ENCODE assay signal across 8 mouse cellular contexts in the genomic region with DNA sequence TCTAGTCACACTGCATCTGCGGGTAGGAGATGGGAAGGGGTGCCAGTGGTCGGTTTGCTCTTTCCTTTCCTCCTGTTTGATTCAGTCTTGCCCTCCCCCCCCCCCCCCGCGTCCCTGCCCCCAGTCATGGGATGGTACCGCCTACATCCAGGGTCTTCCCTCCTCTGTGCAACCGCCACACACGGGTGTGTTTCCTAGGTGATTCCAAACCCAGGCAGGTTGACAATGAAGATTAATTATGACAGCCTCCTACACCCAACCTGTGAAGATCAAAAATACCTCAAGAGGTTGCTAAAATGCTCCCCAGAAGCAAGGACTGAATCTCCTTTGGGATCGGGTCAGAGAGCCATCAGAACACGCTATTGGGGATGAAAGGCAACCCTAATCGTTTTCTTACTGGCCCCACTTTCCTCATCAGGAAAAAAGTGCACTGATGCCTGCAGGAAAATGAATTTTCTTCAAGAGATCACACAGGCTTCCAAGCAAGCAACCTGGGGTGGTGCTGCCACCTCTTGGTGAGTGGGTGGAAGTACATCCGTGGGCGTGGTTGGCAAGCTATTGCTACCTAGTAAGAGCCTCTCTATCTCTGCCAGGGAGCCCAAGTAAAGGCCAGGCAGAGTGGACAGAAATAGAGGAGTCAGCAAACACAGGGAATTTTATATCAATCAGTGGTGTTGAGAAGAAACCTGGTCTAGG. TPM values are rescaled to one million over a fixed set of nuclear protein-coding genes. Genes with fewer than 3 reads are reported as not detected.
DNase-seq lines count a peak whose midpoint lies in the region; ATAC-seq lines count a peak whose summit lies in the region.

No protein-coding gene starts in this region.

- 17% methylated on average over 11 of the region's 12 CpGs for WGBS in heart, embryonic 14.5 days
- WGBS in liver, embryonic 13.5 days (ENCODE audit: insufficient replicate concordance): 7% methylated on average over 10 of the region's 12 CpGs
- WGBS in stomach, embryonic 16.5 days: 12% methylated on average over 11 of the region's 12 CpGs

- H3K9me3 ChIP-seq in heart, embryonic 14.5 days (ENCODE audit: control insufficient read depth, low read length): no peaks in the 10 kb centered on the region
- no peaks in the 10 kb centered on the region for H3K9me3 ChIP-seq in liver, embryonic 13.5 days (replicated peaks)
- H3K9me3 ChIP-seq in stomach, embryonic 16.5 days (replicated peaks; ENCODE audit: control insufficient read depth, low read length): no peaks in the 10 kb centered on the region

- H3K4me2 ChIP-seq in heart, embryonic 14.5 days (ENCODE audit: low read length): peak overlapping the region; percentile 67
- H3K4me2 ChIP-seq in liver, embryonic 13.5 days: peak overlapping the region; percentile 67
- H3K4me2 ChIP-seq in stomach, embryonic 16.5 days (ENCODE audit: low read depth, low read length): peak overlapping the region; percentile 57

- no peaks in the 10 kb centered on the region for H3K27me3 ChIP-seq in heart, embryonic 14.5 days (ENCODE audit: control insufficient read depth, insufficient read depth, low read length)
- no peaks in the 10 kb centered on the region for H3K27me3 ChIP-seq in liver, embryonic 13.5 days
- H3K27me3 ChIP-seq in stomach, embryonic 16.5 days (ENCODE audit: control insufficient read depth, insufficient read depth, low read length): no peaks in the 10 kb centered on the region

- peak; percentile 84 for ATAC-seq in erythroid progenitor cell, adult 5-6 weeks (replicated peaks; ENCODE audit: low FRiP score, poor library complexity, severe bottlenecking)
- ATAC-seq in heart, embryonic 14.5 days (ENCODE audit: insufficient number of reproducible peaks, insufficient read depth, low FRiP score, low read depth): no peak
- ATAC-seq in liver, embryonic 13.5 days (ENCODE audit: low read depth): peak; percentile 49
- peak; percentile 15; the same call in 1 of the 2 replicates for ATAC-seq in stomach, embryonic 16.5 days (ENCODE audit: insufficient read depth, low FRiP score)

- H3K9ac ChIP-seq in heart, embryonic 14.5 days (ENCODE audit: low read length): 0 out of 2 replicates have a peak overlapping the region, but pooled peaks have one; percentile 21
- H3K9ac ChIP-seq in liver, embryonic 13.5 days: peak overlapping the region; percentile 35
- H3K9ac ChIP-seq in stomach, embryonic 16.5 days (ENCODE audit: low read length): peak overlapping the region; percentile 47

- peak overlapping the region; percentile 32 to 38 for H3K4me3 ChIP-seq in heart, embryonic 14.5 days (ENCODE audit: control insufficient read depth in 1 of 2, insufficient read depth in 1 of 2, low read depth in 1 of 2, low read length in 2 of 2)
- H3K4me3 ChIP-seq in liver, embryonic 13.5 days (replicated peaks): peak overlapping the region; percentile 51
- peak overlapping the region; percentile 36 for H3K4me3 ChIP-seq in stomach, embryonic 16.5 days (replicated peaks; ENCODE audit: low read length)

- DNase-seq in CD4-positive, CD25-positive, alpha-beta regulatory T cell, adult 2 months (ENCODE audit: low read depth, low spot score): peak; percentile 94
- peak; percentile 72 for DNase-seq in brain, embryonic 18.5 days (ENCODE audit: low read depth, low spot score)
- DNase-seq in kidney, postnatal 14 days: peak; percentile 87
- DNase-seq in liver, embryonic 13.5 days: peak; percentile 80
- peak; percentile 85 for DNase-seq in neural tube, embryonic 10.5 days (ENCODE audit: extremely low spot score, low spot score)

- peaks cover 5 to 18% of the 10 kb centered on the region in 2 experiments; a peak in 3 of 4 replicates for H3K4me1 ChIP-seq in heart, embryonic 14.5 days (ENCODE audit: control insufficient read depth in 2 of 2, insufficient read depth in 2 of 2, low read length in 2 of 2)
- peaks cover 31% of the 10 kb centered on the region for H3K4me1 ChIP-seq in liver, embryonic 13.5 days (replicated peaks)
- peaks cover 8% of the 10 kb centered on the region for H3K4me1 ChIP-seq in stomach, embryonic 16.5 days (ENCODE audit: control insufficient read depth, insufficient read depth, low read length)

- H3K27ac ChIP-seq in heart, embryonic 14.5 days (replicated peaks in 1 of 2; ENCODE audit: control insufficient read depth in 1 of 2, insufficient read depth in 1 of 2, low read depth in 2 of 2, low read length in 2 of 2): peak overlapping the region in 1 of 2 experiments; percentile 49; a peak in 1 of 4 replicates
- peak overlapping the region; percentile 11; the same call in 1 of the 2 replicates for H3K27ac ChIP-seq in liver, embryonic 13.5 days
- no peak overlapping the region for H3K27ac ChIP-seq in stomach, embryonic 16.5 days (ENCODE audit: low read length)

- H3K36me3 ChIP-seq in heart, embryonic 14.5 days (ENCODE audit: control insufficient read depth, insufficient read depth, low read length): no peaks in the 10 kb centered on the region
- no peaks in the 10 kb centered on the region for H3K36me3 ChIP-seq in liver, embryonic 13.5 days
- no peaks in the 10 kb centered on the region for H3K36me3 ChIP-seq in stomach, embryonic 16.5 days (ENCODE audit: control insufficient read depth, insufficient read depth, low read length)

RNA-seq across cellular contexts. Expression of gene Vdac1, which starts 14.6 kb away (rescaled TPM):
- total RNA-seq in erythroid progenitor cell, adult 5-6 weeks (2015; ENCODE audit: low replicate concordance): 36.9 and 45.4 TPM in 2 replicates
- total RNA-seq in erythroid progenitor cell, adult 5-6 weeks (2017; ENCODE audit: low replicate concordance): 40.2 and 42.2 TPM in 2 replicates
- 409 and 422 TPM in 2 replicates for polyA plus RNA-seq in heart, embryonic 14.5 days (2014; fragmentation: Nextera tagmentation; extraction: Ambion mirVana)
- 153 and 175 TPM in 2 replicates for polyA plus RNA-seq in liver, embryonic 13.5 days (2015; fragmentation: Nextera tagmentation; extraction: Ambion mirVana)
- 280 and 325 TPM in 2 replicates for polyA plus RNA-seq in stomach, embryonic 16.5 days (2015; fragmentation: Nextera tagmentation; extraction: Ambion mirVana)

RNA-seq across cellular contexts. Expression of gene 9530068E07Rik, which starts 50.1 kb away (rescaled TPM):
- 41.1 and 43.6 TPM in 2 replicates for total RNA-seq in erythroid progenitor cell, adult 5-6 weeks (2015; ENCODE audit: low replicate concordance)
- total RNA-seq in erythroid progenitor cell, adult 5-6 weeks (2017; ENCODE audit: low replicate concordance): 9.4 and 23.9 TPM in 2 replicates
- 227 and 235 TPM in 2 replicates for polyA plus RNA-seq in heart, embryonic 14.5 days (2014; fragmentation: Nextera tagmentation; extraction: Ambion mirVana)
- polyA plus RNA-seq in liver, embryonic 13.5 days (2015; fragmentation: Nextera tagmentation; extraction: Ambion mirVana): 53.6 and 69.1 TPM in 2 replicates
- polyA plus RNA-seq in stomach, embryonic 16.5 days (2015; fragmentation: Nextera tagmentation; extraction: Ambion mirVana): 187 and 200 TPM in 2 replicates
